Mouse (Mus musculus): ENCODE results near the gene Clic4.

DNA sequence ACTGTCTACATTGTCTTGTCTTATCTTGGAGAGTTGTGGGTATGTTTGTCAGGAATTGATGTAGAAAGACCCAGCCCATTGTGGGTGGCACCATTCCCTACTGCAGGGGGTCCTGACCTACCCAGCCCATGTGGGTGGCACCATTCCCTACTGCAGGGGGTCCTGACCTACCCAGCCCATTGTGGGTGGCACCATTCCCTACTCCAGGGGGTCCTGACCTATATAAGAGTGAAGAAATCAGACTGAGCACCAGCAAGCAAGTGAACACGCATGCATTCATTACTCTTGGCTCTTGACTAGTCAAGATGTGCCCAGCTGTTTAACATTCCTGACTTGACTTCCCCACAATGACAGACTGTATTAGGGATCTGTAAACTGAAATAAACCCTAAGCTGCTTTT, 82.2 kb downstream of the Clic4 start:
- TF ChIP-seq POLR2A (IDR thresholded peaks at IDR 0.05; ENCODE audit: insufficient read length, low read depth) (no peak), MYOG (IDR thresholded peaks at IDR 0.05; ENCODE audit: control insufficient read depth in 1 of 3, insufficient read depth in 1 of 3, insufficient read length in 2 of 3, low read depth in 2 of 3) (no peak), E2F4 (IDR thresholded peaks at IDR 0.05; ENCODE audit: insufficient read depth) (no peak), POLR2AphosphoS2 (IDR thresholded peaks at IDR 0.05; ENCODE audit: insufficient read length, low read depth) (no peak), REST (IDR thresholded peaks at IDR 0.05; ENCODE audit: insufficient read depth, insufficient read length) (no peak), CEBPB (IDR thresholded peaks at IDR 0.05; ENCODE audit: insufficient read depth, poor library complexity, severe bottlenecking) (no peak), USF1 (IDR thresholded peaks at IDR 0.05; ENCODE audit: low read depth) (no peak), MAX (IDR thresholded peaks at IDR 0.05; ENCODE audit: low read depth) (no peak), MYOD1 (IDR thresholded peaks at IDR 0.05; ENCODE audit: control insufficient read depth in 1 of 3, insufficient read length in 2 of 3, low read depth in 2 of 3) (no peak), TCF3 (IDR thresholded peaks at IDR 0.05; ENCODE audit: insufficient read length, low read depth) (no peak), SRF (IDR thresholded peaks at IDR 0.05; ENCODE audit: control insufficient read depth, insufficient read length, low read depth) (no peak)

Measured in myocyte (in vitro differentiated cells).